Mouse (Mus musculus) 416B (cell line): ENCODE data around the gene Fis1.
A peak's percentile ranks its signal among the peaks of the same experiment; 100 is the strongest.
"Not testable (repeated sequence)": the region's sequence is repeated elsewhere in the genome, so short reads cannot be mapped to it uniquely, and the experiment has no call there.

Experiments used
- DNase-seq: peaks from one replicate; pipeline ENCODE4 v3.0.0; 2011; ENCODE audit warnings: low read depth

Fis1 gene

GRCm38 (mm10) chr5:136953015-136953414 is at the start of gene Fis1:
Gene Fis1, plus strand, starts transcription at chr5:136953275.
- peak; percentile 98 for DNase-seq

- no peak for DNase-seq
These were observed 48.5 kb upstream of the Fis1 start for GRCm38 (mm10) chr5:136904621-136905020.

GRCm38 (mm10) chr5:136905630-136906029 is 47.4 kb upstream of the Fis1 start:
- DNase-seq = peak; percentile 66

- no peak for DNase-seq
These were observed 45.5 kb upstream of the Fis1 start for GRCm38 (mm10) chr5:136907587-136907986.

GRCm38 (mm10) chr5:136907991-136908857 is 44.9 kb upstream of the Fis1 start, which contains the start of gene Ift22:
Gene Ift22, plus strand, starts transcription at chr5:136908150.
- peak; percentile 90 for DNase-seq

GRCm38 (mm10) chr5:136914183-136914582 is 38.9 kb upstream of the Fis1 start:
- DNase-seq = no peak

- DNase-seq = no peak
These were observed 35.3 kb upstream of the Fis1 start for GRCm38 (mm10) chr5:136917613-136918242.

GRCm38 (mm10) chr5:136918655-136919472 is 34.2 kb upstream of the Fis1 start:
- DNase-seq = peak; percentile 92

- peak; percentile 42 for DNase-seq
These were observed 33.4 kb upstream of the Fis1 start for GRCm38 (mm10) chr5:136919546-136920301.

- DNase-seq = no peak
These were observed 30.2 kb upstream of the Fis1 start for GRCm38 (mm10) chr5:136922830-136923229.

- DNase-seq = no peak
These were observed 29.2 kb upstream of the Fis1 start for GRCm38 (mm10) chr5:136923751-136924478.

GRCm38 (mm10) chr5:136929073-136929472 is 24.0 kb upstream of the Fis1 start:
- peak; percentile 86 for DNase-seq

GRCm38 (mm10) chr5:136931896-136932295 is 21.2 kb upstream of the Fis1 start:
- DNase-seq = no peak

GRCm38 (mm10) chr5:136932956-136933355 is 20.1 kb upstream of the Fis1 start:
- peak; percentile 54 for DNase-seq

GRCm38 (mm10) chr5:136933930-136934329 is 19.1 kb upstream of the Fis1 start:
- no peak for DNase-seq

- peak; percentile 47 for DNase-seq
These were observed 17.0 kb upstream of the Fis1 start for GRCm38 (mm10) chr5:136935905-136936695.

GRCm38 (mm10) chr5:136936750-136937149 is 16.3 kb upstream of the Fis1 start:
- DNase-seq = no peak

- DNase-seq = no peak
These were observed 15.5 kb upstream of the Fis1 start for GRCm38 (mm10) chr5:136937621-136938020.

GRCm38 (mm10) chr5:136939284-136939683 is 13.8 kb upstream of the Fis1 start:
- peak; percentile 27 for DNase-seq

- DNase-seq = not testable (repeated sequence)
These were observed 13.0 kb upstream of the Fis1 start for GRCm38 (mm10) chr5:136940029-136940428.
